Mouse (Mus musculus) midbrain, embryonic 16.5 days (tissue): ENCODE results near the gene St3gal4. TPM values are rescaled to one million over a fixed set of nuclear protein-coding genes. Genes with fewer than 3 reads are reported as not detected.

ENCODE experiments used
- polyA plus RNA-seq: library from polyadenylated mRNA; unstranded; fragments of >200 nt; fragmentation: Nextera tagmentation; extraction: Ambion mirVana; gene quantifications from 2 replicates; pipeline ENCODE4 v1.2.1, GENCODE M21; 2015

Gene St3gal4
- polyA plus RNA-seq, 1 experiment from 2014 or later = 17.9 TPM

Other genes starting within 250 kb of the St3gal4 start
- 73.4 and 79.2 TPM in 2 replicates for gene Dcps, start 56.8 kb upstream of the St3gal4 start, polyA plus RNA-seq
- 65.8 and 68.2 TPM in 2 replicates for gene Srpr, start 80.9 kb upstream of the St3gal4 start, polyA plus RNA-seq
- 4.3 and 4.6 TPM in 2 replicates for gene Tirap, start 81.0 kb upstream of the St3gal4 start, polyA plus RNA-seq
- gene Foxred1, start 91.8 kb upstream of the St3gal4 start, polyA plus RNA-seq = 49.8 and 51.2 TPM in 2 replicates
- 59.1 and 60.7 TPM in 2 replicates for gene Fam118b, start 148.5 kb upstream of the St3gal4 start, polyA plus RNA-seq
- 16.7 and 18.5 TPM in 2 replicates for gene Rpusd4, start 148.6 kb upstream of the St3gal4 start, polyA plus RNA-seq